Mouse (Mus musculus) testis, adult 2 months (tissue): ENCODE results near the gene Smbd1. TPM values are rescaled to one million over a fixed set of nuclear protein-coding genes. Genes with fewer than 3 reads are reported as not detected.

Experiments
- H3K27ac ChIP-seq: fragments of 200-500 bp; 2 replicates; pipeline ENCODE4 v1.5.1; 2012; ENCODE audit warnings: low read depth, low read length; ENCODE audit not compliant: control insufficient read depth, insufficient read depth
- H3K27me3 ChIP-seq: fragments of 200-500 bp; 2 replicates; pipeline ENCODE4 v1.6.1; 2012; ENCODE audit warnings: mild to moderate bottlenecking, low read length, moderate library complexity; ENCODE audit not compliant: control insufficient read depth, insufficient read depth
- H3K36me3 ChIP-seq: fragments of 200-500 bp; 2 replicates; pipeline ENCODE4 v1.6.1; 2012; ENCODE audit warnings: mild to moderate bottlenecking, low read length; ENCODE audit not compliant: control insufficient read depth, insufficient read depth
- H3K4me1 ChIP-seq: fragments of 200-500 bp; 2 replicates; pipeline ENCODE4 v1.6.1; 2012; ENCODE audit warnings: low read length; ENCODE audit not compliant: control insufficient read depth, insufficient read depth
- H3K4me3 ChIP-seq: fragments of 200-500 bp; 2 replicates; pipeline ENCODE4 v1.5.1; 2012; ENCODE audit warnings: low read depth, mild to moderate bottlenecking, low read length, moderate library complexity, mixed read lengths; ENCODE audit not compliant: control insufficient read depth
- CTCF ChIP-seq: fragments of 200-500 bp; IDR thresholded peaks from 2 replicates; pipeline ENCODE4 v1.5.1; 2012; ENCODE audit warnings: low read depth, mild to moderate bottlenecking, inconsistent platforms, low read length, moderate library complexity; ENCODE audit not compliant: control insufficient read depth, insufficient read depth, insufficient replicate concordance
- POLR2A ChIP-seq: fragments of 200-500 bp; IDR thresholded peaks from 2 replicates; pipeline ENCODE4 v1.6.1; 2012; ENCODE audit warnings: low read depth, mild to moderate bottlenecking, inconsistent platforms, low read length, moderate library complexity; ENCODE audit not compliant: control insufficient read depth
- polyA plus RNA-seq: library from polyadenylated mRNA; depleted of rRNA; stranded (reverse); fragments of >200 nt; gene quantifications from 2 replicates; pipeline ENCODE4 v1.2.3, GENCODE M21; 2012; rRNA removed

The Smbd1 gene
- polyA plus RNA-seq, 1 experiment = not detected

GRCm38 (mm10) chr16:32776676-32777075 is 33.6 kb downstream of the Smbd1 start:
- Histone ChIP-seq H3K27me3 (no peaks in the 10 kb centered on the region), H3K4me1 (peaks cover 2% of the 10 kb centered on the region; the same call in 1 of the 2 replicates), H3K36me3 (no peaks in the 10 kb centered on the region), H3K27ac (no peak overlapping the region), H3K4me3 (peak overlapping the region; percentile 77)
- no peak for TF ChIP-seq POLR2A
- no peak for TF ChIP-seq CTCF

GRCm38 (mm10) chr16:32766904-32767303 is 43.4 kb downstream of the Smbd1 start:
- Histone ChIP-seq H3K36me3 (no peaks in the 10 kb centered on the region), H3K4me3 (no peak overlapping the region), H3K27me3 (no peaks in the 10 kb centered on the region), H3K27ac (no peak overlapping the region), H3K4me1 (no peaks in the 10 kb centered on the region)
- TF ChIP-seq CTCF = no peak
- TF ChIP-seq POLR2A = no peak

- H3K4me1 ChIP-seq = no peaks in the 10 kb centered on the region
- TF ChIP-seq CTCF (no peak), POLR2A (no peak)
- H3K27me3 ChIP-seq = no peaks in the 10 kb centered on the region
- no peak overlapping the region for H3K4me3 ChIP-seq
- no peaks in the 10 kb centered on the region for H3K36me3 ChIP-seq
- no peak overlapping the region for H3K27ac ChIP-seq
These were observed 45.3 kb downstream of the Smbd1 start for GRCm38 (mm10) chr16:32764961-32765360.

- Histone ChIP-seq H3K4me3 (no peak overlapping the region), H3K4me1 (no peaks in the 10 kb centered on the region)
- TF ChIP-seq POLR2A (no peak), CTCF (no peak)
These were observed 45.7 kb downstream of the Smbd1 start for GRCm38 (mm10) chr16:32764550-32764949.

More at GRCm38 (mm10) chr16:32764550-32764949, 45.7 kb downstream of the Smbd1 start:
- Histone ChIP-seq H3K27me3 (no peaks in the 10 kb centered on the region), H3K27ac (no peak overlapping the region), H3K36me3 (no peaks in the 10 kb centered on the region)

Other genes starting within 250 kb of the Smbd1 start
- 3.7 and 5.5 TPM in 2 replicates for gene Tfrc, start 201.6 kb downstream of the Smbd1 start, polyA plus RNA-seq
- gene Tnk2, start 166.6 kb downstream of the Smbd1 start, polyA plus RNA-seq = 21.4 and 23.4 TPM in 2 replicates
- gene Muc4, start 74.6 kb downstream of the Smbd1 start, polyA plus RNA-seq = 98.8 and 102 TPM in 2 replicates
- gene Muc20, start 13.0 kb downstream of the Smbd1 start, polyA plus RNA-seq = 0.61 and 1.3 TPM in 2 replicates
- 35.8 and 45.3 TPM in 2 replicates for gene Fyttd1, start 67.0 kb upstream of the Smbd1 start, polyA plus RNA-seq
- gene Rubcn, start 67.3 kb upstream of the Smbd1 start, polyA plus RNA-seq = 77.3 and 84.7 TPM in 2 replicates
- gene Lrch3, start 103.6 kb upstream of the Smbd1 start, polyA plus RNA-seq = 14.2 and 15.4 TPM in 2 replicates
- 21.8 and 22.8 TPM in 2 replicates for gene Iqcg, start 245.7 kb upstream of the Smbd1 start, polyA plus RNA-seq
- 267 and 293 TPM in 2 replicates for gene Rpl35a, start 246.0 kb upstream of the Smbd1 start, polyA plus RNA-seq